Mouse (Mus musculus) frontal cortex, postnatal 36 days (tissue): ENCODE measurements around the gene Zc3h10.
A peak's percentile ranks its signal among the peaks of the same experiment; 100 is the strongest.

Source experiments
- DNase-seq, 2 experiments: peaks; one replicate each; pipeline ENCODE4 v3.0.0; 2022; ENCODE audit warnings: low spot score in 2 of 2

The Zc3h10 gene

GRCm38 (mm10) chr10:128547361-128548032, at the start of gene Zc3h10:
TSS of gene Zc3h10 (minus strand) at chr10:128547774.
- peak; percentile 94 to 97 for DNase-seq

DNA sequence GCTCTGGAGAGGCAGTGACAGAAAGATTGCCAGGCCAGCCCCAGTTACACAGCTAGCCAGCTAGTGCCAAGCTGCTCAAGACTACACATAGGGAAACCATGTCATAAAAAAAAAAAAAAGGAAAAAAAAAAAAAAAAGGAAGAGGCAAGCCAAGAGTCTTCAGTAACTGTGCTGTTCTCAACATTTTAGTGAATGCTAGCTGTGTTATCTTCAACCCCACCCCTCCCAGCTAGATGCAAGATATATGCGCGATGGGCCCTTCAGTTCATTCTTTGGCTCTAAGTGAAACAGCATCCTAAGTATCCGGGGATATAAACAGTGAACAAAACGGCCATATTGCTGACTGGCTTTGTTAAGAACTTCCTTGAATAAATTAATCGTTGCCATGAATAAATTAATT, 45.2 kb upstream of the Zc3h10 start:
- no peak for DNase-seq

DNA sequence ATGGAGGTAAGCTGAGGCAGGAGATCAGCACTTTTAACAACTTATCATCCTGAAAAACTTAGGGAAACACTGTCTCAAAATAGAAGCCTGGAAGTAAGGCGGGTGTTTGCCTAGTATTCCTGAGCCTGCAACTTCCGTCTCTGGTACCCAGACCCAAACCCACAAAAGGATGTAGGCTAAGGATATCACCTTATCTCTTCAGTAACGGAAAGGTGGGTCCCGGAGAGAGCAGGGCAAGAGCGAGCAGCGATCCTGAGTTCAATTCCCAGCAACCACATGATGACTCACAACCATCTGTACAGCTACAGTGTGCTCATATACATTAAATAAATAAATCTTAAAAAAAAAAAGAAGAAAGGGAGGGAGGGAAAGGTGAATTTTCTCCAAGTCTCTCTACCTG, 43.9 kb upstream of the Zc3h10 start:
- DNase-seq, result no peak

- no peak for DNase-seq
These were observed 42.7 kb upstream of the Zc3h10 start for GRCm38 (mm10) chr10:128590193-128590690.

- DNase-seq, result peak in 1 of 2 experiments; percentile 16
These were observed 42.1 kb upstream of the Zc3h10 start, which contains the start of gene Erbb3 for GRCm38 (mm10) chr10:128589464-128590192. TSS of gene Erbb3 (minus strand) at chr10:128589652.

DNA sequence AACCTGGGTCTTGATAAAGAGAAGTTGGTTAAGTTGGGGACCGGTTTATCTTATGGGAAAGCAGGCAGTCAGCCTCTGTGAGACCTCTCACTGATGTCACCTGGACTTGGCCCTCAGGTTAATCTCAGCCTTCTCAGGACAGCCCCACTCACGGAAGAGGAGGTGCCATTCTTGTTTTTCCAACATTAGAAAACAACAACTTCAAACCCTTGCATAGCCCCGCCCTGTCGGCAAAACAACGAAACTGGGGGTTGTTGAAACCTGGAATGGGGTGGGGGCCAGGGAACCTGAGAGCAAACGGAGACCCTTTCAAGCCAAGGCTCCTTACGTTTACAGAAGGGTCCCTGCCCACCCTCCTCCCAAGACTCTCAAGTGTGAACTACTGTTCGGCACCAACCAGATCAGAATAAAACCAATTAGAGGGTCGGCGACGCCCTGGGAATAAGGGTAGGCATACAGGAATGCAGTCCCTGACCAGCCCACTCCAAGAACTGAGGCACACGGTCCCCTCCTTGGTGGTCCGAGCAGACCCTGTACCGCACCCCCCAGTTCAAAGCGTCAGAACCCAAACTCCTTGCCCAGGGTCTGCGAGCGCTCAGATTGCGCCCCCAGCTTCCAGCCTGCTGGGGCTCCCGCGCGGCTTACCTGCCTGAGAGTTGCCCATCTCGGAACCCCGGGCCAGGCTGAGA, 41.3 kb upstream of the Zc3h10 start:
- DNase-seq, result no peak

DNA sequence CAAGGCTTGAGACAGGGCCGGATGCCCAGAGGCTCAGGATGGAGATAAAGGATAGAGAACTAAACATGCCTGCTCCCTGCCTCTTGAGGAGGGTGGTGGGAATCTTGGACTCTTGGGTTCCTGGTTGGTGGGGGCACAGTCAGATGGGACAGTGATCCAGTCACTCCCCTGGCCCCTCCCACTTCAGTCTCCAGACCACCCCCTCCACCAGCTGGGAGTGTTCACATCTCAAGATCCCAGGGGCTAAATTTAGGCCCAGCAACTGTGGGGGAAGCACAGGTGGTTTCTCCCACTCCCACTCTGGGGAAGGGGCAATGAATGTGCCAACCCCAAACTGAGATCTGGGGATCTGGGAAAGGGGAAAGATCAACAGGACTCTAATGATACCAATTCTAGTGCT, 40.6 kb upstream of the Zc3h10 start:
- no peak for DNase-seq

GRCm38 (mm10) chr10:128587697-128588096, 40.1 kb upstream of the Zc3h10 start:
- DNase-seq, result no peak

DNA sequence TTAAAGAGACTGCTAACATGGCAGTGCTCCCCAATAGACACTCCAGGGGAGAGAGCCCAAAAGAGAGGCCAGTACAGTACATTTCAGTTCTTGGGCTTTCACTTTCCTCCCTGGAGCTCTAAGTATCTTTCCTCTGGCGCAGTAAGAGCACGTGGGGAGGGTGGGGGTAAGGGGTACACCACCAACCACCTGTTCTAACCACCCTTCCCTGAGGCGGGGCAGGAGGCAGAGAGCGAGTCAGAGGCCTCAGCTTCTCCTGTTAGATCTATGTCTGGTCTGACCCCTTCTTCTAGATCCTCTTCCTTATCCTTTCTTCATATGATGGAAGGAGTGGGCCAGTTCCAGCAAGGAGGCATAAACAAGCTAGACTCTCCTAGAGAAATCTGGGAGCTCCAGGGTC, 39.5 kb upstream of the Zc3h10 start:
- DNase-seq, result no peak

DNA sequence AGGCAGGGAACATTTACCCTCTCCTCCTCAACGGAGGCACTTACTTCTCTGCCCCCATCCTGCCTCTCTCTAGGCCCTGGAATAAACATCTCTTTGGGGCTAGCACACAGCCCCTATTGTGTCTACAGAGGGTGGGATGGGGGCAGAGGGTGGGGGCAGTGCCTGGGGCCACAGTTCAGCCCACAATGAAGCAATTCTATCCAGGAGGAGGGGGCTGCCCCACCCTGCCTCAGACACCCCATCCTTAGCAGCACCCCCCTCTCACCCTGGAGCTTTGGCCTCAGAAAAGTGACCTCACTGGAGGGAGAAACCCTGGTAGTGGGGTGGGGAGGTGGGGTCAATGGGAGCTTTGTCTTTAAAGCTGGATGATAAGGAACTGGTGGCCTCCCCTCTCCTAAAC, 39.0 kb upstream of the Zc3h10 start:
- no peak for DNase-seq

DNA sequence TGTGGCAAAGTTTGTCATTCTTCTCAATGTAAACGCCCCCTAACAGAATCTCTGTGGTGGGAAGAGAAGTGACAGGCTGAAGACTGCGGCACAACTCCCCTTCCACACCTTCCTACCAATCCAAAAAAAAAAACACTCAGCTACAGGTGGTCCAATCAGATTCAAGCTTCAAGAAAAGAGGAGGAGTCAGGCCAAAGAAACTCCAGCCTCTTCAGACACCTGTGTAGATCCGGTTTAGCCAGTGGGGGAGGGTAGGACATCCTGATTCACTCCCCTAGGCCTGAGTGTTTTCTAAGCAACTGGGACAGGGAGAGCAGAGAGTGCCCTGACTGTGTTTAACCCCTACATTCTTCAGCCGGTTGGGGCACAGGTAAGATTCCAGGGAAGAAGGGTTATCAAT, 36.8 kb upstream of the Zc3h10 start:
- no peak for DNase-seq

GRCm38 (mm10) chr10:128583644-128584043, 36.1 kb upstream of the Zc3h10 start:
- DNase-seq, result no peak

DNA sequence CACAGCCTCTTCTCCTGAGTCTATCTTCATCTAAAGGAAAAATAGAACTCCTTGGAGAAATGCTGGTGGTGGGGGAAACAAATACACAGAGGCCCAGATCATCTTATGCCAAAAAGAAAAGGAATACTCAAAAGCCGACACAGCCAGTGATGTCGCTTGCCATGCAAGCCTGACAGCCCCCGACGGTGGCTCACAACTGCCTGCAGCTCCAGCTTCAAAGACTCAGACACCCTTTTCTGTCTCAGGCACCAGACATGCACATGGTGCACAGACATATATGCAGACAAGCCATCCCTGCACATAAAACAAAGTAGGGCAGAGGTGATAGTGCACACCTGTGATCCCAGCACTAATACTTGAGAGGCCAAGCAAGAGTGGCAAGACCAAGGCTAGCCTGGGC, 32.2 kb upstream of the Zc3h10 start:
- DNase-seq, result no peak

DNA sequence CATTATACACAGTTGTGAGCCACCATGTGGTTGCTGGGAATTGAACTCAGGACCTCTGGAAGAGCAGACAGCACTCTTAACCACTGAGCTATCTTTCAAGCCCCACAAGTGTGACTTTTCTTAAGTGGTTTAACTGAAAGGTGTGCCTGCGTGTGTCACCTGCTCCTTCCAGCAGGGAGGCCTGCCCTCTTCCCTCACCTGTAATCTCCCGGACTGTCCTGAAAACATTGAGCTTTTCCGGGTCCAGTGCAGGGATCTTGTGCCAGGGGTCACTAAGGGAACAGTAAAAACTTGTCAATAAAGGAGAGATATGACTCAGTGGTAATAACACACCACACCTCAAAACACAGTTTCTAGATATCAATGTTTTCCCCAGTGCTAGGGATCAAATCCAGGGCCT, 31.7 kb upstream of the Zc3h10 start:
- no peak for DNase-seq

- DNase-seq, result no peak
These were observed 30.8 kb upstream of the Zc3h10 start for GRCm38 (mm10) chr10:128578330-128578729.

GRCm38 (mm10) chr10:128575063-128575462, 27.5 kb upstream of the Zc3h10 start:
- no peak for DNase-seq

GRCm38 (mm10) chr10:128565788-128566531, 18.4 kb upstream of the Zc3h10 start, which contains the start of gene Pa2g4:
TSS of gene Pa2g4 (minus strand) at chr10:128565987.
- DNase-seq, result peak; percentile 99

- peak in 1 of 2 experiments; percentile 45 for DNase-seq
These were observed 17.7 kb upstream of the Zc3h10 start for GRCm38 (mm10) chr10:128565206-128565787.

- DNase-seq, result no peak
These were observed 16.0 kb upstream of the Zc3h10 start for GRCm38 (mm10) chr10:128563544-128563943.

GRCm38 (mm10) chr10:128556963-128557362, 9.4 kb upstream of the Zc3h10 start:
- DNase-seq, result no peak

DNA sequence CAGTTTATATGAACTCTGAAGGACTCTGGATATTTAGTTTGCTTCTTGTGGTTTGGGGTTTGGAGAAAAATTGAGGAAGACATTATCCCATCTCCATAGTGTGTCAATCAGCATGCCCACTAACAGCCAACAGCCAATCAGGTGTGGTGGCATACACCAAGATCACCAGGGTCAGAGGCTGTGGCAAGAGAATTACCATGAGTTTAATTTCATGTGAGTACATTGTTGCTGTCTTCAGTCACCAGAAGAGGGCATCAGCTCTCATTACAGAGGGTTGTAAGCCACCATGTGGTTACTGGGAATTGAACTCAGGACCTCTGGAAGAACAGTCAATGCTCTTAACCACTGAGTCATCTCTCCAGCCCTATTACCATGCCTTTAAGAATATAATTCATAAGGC, 8.7 kb upstream of the Zc3h10 start:
- no peak for DNase-seq
